Mouse (Mus musculus) brown adipose tissue, adult 24 weeks (tissue): ENCODE measurements around the gene Gtf3c2. TPM values are rescaled to one million over a fixed set of nuclear protein-coding genes. Genes with fewer than 3 reads are reported as not detected.
A peak's percentile ranks its signal among the peaks of the same experiment; 100 is the strongest.
"Not testable (repeated sequence)": the region's sequence is repeated elsewhere in the genome, so short reads cannot be mapped to it uniquely, and the experiment has no call there.

Experiments
- H3K27ac ChIP-seq: fragments of 200-500 bp; replicated peaks from 2 replicates; pipeline ENCODE4 v1.5.1; 2012; ENCODE audit warnings: low read depth, mild to moderate bottlenecking, low read length
- H3K4me1 ChIP-seq: fragments of 200-500 bp; 2 replicates; pipeline ENCODE4 v1.6.1; 2012; ENCODE audit warnings: low read length, mixed read lengths; ENCODE audit not compliant: control insufficient read depth, insufficient read depth, insufficient read length
- H3K4me3 ChIP-seq: fragments of 200-500 bp; 2 replicates; pipeline ENCODE4 v1.5.1; 2012; ENCODE audit warnings: low read depth, mild to moderate bottlenecking, low read length, moderate library complexity; ENCODE audit not compliant: insufficient read depth
- polyA plus RNA-seq: library from polyadenylated mRNA; stranded (reverse); fragments of >200 nt; gene quantifications from 2 replicates; pipeline ENCODE4 v1.2.4, GENCODE M21; 2012; ENCODE audit not compliant: missing spikeins, insufficient read depth, insufficient read length

Gtf3c2 gene
- polyA plus RNA-seq: 18.3 and 18.4 TPM in 2 replicates

DNA sequence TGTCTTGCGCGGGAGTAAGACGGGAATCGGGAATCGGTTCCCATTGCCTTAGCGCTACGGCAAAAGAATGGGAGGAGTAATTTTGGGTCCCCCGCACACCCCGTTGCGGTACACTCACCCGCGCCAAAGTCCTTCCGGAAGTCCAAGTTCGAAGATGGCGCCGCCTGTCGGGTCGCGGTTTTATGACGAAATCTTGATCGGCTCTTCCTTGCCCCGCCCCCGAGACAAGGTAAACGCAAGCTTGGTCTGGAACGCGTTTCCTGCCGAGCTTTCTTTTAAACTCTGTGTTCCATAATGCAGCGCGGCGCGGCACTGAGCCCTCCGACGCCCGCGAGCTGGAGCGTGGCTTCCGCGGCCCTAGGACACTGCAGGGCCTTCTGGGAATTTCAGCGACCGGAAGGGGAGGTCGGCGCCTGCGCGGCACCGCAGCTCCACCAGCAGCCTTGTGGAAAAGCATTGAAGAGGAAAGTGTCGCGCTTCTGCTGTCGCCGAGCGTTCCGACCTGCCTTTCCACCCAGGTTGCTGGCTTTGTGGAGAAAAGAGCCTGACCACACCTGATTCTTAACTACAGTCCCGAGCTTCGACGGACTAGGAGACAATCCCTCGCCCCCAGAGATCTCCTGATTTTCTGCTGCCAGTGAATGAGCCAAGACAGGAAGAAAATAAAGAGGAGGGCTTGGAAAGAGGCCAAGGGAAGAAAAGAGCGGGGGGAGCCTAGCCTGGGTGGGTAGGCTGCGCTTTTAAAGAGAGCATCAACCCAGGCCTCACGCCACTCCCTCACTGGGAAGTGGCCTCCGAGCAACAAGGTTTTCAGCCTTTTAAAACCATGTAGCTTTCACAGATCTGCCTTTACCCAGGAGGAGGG is at the start of gene Gtf3c2, which contains the start of gene Gm29609:
Gene Gtf3c2 (minus strand): TSS at position 379 of the 865 bp plus-strand sequence.
Gene Gm29609 (minus strand): TSS at position 146 of the 865 bp plus-strand sequence.
- Histone ChIP-seq H3K4me1 (no peaks in the 10 kb centered on the region), H3K27ac (peak within 1 kb of the TSS; percentile 95), H3K4me3 (peak within 1 kb of the TSS; percentile 81)

DNA sequence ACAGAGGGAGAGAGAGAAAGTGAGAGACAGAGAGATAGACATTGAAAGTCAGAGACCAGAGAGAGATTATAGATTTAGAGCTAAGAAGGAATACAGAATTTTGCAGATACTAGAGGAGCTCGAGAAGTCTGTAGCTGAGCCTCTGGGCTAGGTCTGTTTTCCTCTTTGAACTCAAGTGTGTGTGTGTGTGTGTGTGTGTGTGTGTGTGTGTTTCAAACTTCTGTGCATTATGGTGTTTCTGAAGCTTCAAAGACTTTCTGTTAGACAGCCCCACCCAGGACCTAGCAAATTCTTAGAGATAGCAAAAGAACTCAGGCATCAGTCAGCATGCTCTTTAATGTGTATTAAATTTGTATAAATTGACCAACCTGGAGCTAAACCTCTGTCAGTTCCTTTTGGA is 46.7 kb upstream of the Gtf3c2 start:
- Histone ChIP-seq H3K4me3 (no peak overlapping the region), H3K4me1 (no peaks in the 10 kb centered on the region), H3K27ac (no peak overlapping the region)

DNA sequence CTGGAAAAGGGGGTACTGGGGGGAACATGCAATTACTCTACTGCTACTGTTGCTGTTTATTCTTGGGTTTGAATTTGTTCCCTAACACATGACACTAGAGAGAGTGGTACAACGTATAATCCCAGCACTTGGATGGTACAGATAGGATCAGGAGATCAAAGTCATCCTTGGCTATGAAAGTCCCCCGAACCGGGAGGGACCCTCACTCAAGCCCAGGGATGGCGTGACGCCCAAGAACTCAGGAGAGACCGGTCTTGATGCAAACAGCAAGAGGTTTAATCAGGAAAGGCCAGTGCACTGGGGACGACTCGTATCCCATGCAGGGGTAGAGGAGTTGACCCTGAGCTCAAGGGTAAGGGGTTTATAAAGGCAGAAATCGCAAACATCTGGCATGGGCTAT is 42.8 kb upstream of the Gtf3c2 start:
- H3K4me3 ChIP-seq: no peak overlapping the region
- no peak overlapping the region for H3K27ac ChIP-seq
- H3K4me1 ChIP-seq: no peaks in the 10 kb centered on the region

DNA sequence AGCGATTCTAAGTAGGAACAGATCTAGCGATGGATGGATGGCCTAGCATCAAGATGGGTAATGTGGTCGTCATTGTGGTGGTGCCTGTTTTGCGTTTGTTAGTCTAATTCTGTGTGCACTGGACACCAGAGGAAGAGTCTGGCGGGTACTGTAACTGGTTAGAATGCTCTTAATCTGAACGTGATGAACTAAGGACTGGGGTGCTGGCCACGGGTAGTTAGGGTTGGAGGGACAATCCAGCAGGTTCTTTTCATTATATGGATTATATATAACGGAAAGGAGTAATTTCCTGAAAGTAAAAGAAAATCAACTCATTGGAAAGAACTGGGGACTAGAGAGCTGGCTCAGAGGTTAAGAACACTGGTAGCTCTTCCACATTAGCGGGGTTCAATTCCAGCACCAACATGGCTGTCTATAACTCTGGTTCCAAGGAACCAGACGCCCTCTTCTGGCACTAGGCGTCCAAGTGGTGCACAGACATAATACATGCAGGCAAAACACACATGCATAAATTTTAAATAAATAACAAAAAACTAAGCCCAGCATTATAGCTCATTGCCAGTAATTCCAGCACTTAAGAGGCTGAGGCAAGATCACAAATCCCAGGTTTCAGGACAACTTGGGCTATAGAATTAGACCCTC is 41.5 kb upstream of the Gtf3c2 start:
- H3K27ac ChIP-seq: peak overlapping the region; percentile 72
- H3K4me1 ChIP-seq: no peaks in the 10 kb centered on the region
- peak overlapping the region; percentile 78 for H3K4me3 ChIP-seq

DNA sequence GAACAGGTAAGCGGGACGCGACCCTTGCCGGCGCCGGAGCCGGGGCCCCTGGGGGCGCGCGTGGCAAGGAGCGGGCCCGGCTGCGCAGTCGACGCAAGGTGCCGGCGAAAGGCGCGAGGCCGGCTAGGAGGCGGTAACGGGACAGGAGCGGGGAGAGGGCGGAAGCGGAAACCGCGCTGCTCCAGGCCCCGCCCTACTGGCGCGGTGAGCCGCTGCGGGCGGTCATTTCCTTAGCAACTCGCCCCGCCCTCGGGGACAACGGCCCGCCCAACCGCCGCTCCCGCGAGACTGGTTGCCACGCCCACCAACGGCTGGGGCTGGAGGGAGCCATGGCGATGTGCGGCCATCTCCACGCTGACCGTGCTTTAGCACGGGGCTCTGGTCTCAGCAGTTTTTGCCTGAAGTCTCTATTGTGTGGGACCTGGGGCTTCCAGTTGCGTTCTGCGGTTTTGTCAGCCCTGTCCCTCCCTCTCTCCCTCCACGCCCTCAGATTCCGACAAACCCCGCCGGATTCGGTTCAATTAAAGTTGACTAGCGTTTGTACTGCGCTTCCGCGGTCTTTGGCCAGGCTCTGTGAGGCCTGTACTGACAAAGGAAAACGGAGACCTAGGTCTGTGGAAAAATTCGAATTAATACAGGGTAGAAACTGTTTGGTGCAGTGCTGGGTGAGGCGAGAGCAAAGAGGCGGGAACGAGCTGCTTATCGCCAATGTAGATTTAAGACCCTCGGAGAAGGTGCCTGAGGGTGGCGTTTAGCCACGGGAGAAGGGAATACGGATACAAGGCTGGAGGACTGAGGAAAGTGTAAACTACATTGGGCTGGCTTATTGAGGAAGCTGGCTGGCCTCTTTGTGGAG is 40.7 kb upstream of the Gtf3c2 start, which contains the start of gene Ppm1g:
Gene Ppm1g (minus strand): TSS at position 240 of the 856 bp plus-strand sequence.
- no peaks in the 10 kb centered on the region for H3K4me1 ChIP-seq
- H3K27ac ChIP-seq: peak within 1 kb of the TSS; percentile 72
- H3K4me3 ChIP-seq: peak within 1 kb of the TSS; percentile 93

DNA sequence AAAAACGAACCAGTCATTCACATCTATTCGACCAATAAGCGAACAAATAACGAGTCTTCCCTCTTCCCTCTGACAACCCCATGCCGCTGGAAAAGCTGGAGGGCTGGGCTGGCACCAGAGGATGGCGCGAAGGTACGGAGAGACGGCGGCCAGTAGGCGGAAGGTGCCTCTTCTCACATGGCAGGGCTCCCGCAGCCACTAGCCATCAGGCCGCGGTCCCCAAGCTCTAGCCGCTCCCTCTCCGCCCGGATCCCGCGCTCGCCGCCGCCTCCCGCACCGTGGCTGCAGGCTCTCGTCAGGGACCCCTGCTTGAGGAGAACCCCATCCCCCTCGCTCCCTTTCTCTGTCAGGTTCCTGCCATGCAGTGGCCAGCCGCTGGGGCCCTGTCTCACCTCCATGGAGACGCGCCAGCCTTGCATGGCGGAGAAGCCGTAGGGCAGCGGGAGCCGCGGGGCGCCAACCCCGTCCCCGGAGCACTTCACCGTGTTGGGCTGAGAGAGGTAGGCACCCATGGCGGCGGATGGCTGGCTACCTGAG is 40.0 kb upstream of the Gtf3c2 start:
- H3K4me3 ChIP-seq: peak overlapping the region; percentile 93
- H3K27ac ChIP-seq: peak overlapping the region; percentile 64

DNA sequence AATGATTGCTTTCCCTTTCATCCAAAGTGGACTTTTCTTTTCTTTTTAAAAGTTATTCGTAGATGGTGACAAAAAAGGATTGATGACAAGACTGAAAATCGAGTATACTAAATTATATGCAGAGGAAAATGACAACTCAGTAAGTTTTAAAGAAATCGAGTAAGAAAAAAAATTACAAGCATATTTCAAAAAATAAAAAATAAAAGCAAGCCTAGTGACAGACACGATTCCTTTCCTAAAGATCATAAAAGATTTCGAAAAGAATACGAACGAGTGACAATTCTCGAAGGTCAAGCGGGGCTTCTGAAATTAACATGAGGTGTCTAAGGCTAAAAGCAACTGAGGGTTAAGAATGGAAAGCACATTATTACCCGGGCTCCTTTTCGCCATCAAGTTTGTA is 39.5 kb upstream of the Gtf3c2 start:
- peak overlapping the region; percentile 93 for H3K4me3 ChIP-seq
- no peaks in the 10 kb centered on the region for H3K4me1 ChIP-seq
- H3K27ac ChIP-seq: peak overlapping the region; percentile 64; the same call in 1 of the 2 replicates

More for the DNA sequence above, 40.0 kb upstream of the Gtf3c2 start:
- no peaks in the 10 kb centered on the region for H3K4me1 ChIP-seq

DNA sequence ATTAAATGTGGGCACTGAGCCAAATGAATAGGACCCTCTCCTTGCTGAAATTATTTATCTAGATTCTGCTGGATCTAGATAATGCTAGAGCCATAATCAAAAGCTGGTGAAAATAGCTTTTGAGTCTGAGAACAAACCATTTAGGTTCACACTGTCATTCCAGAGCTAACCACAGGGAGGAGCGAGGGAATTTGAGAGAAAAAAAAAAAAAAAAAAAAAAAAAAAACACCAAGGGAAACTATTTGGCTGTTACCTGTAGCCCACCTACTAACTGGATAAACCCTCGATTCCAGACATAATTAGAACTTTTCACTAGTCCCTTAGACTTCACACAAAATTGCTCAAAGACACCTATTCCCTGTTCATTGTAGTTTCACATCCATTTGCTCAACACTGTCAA is 39.1 kb upstream of the Gtf3c2 start:
- H3K4me1 ChIP-seq: no peaks in the 10 kb centered on the region
- H3K4me3 ChIP-seq: no peak overlapping the region
- no peak overlapping the region for H3K27ac ChIP-seq

DNA sequence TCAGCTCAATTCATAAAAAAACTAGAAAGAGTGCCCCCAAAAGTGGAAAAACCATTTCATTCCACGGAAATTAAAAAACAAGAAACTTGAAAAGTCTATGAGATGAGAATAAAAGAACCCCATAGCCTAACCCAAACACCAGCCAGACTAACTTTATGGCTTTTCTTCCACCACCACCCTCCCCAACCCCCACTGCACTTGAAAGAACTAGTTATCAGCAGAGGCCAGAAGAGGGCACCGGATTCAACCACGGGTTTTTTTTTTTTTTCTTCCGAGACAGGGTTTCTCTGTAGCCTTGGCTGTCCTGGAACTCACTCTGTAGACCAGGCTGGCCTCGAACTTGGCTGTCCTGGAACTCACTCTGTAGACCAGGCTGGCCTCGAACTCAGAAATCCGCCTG is 38.4 kb upstream of the Gtf3c2 start:
- H3K27ac ChIP-seq: no peak overlapping the region
- no peaks in the 10 kb centered on the region for H3K4me1 ChIP-seq
- H3K4me3 ChIP-seq: no peak overlapping the region

DNA sequence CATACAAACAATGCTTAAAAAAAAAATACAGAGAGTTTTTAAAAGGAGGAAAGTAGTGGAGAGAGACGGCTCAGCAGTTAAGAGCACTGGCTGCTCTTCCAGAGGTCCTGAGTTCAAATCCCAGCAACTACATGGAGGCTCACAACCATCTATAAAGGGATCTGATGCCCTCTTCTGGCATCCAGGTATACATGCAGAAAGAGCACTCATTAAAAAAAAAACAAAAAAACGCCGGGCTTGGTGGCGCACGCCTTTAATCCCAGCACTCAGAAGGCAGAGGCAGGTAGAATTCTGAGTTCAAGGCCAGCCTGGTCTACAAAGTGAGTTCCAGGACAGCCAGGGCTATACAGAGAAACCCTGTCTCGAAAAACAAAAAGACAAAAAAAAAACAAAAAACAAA is 36.6 kb upstream of the Gtf3c2 start:
- H3K4me3 ChIP-seq, H3K4me1 ChIP-seq, H3K27ac ChIP-seq: not testable (repeated sequence)

DNA sequence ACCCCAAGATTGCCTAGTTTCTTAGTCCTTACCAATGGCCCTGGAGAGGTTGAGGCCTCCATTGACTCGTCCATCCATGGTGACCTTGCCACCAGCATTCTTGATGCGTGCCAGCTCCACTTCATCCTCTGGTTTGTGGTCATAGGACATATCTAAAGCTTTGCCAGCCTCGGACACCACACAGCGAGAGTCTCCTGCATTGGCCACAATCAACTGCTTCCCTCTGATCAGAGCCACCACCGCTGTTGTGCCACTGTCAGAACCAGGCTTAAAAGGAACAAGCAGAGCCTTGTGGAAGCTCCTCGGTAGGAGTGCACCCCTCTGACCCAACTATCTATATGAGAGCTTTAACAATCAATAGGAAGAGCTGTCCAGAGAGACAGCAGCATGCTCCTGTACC is 24.5 kb upstream of the Gtf3c2 start:
- Histone ChIP-seq H3K4me3 (no peak overlapping the region), H3K4me1 (no peaks in the 10 kb centered on the region; the same call in 1 of the 2 replicates)

DNA sequence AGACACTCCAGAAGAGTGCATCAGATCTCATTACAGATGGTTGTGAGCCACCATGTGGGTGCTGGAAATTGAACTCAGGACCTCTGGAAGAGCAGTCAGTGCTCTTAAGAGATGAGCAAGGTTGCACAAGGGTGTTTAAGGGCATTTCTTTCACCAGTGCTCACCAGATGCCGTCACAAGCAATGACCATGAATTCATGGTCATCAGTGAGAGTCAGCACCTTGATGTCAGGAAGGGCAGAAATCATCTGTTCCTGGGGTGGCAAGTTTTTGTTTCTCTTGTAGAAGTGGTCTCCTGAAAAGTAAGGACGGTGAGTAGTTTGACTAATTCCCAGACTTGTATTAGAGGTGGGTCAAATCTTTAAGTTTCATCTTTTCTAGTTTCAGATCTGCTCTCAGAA is 23.9 kb upstream of the Gtf3c2 start:
- Histone ChIP-seq H3K27ac (no peak overlapping the region), H3K4me3 (no peak overlapping the region), H3K4me1 (no peaks in the 10 kb centered on the region; the same call in 1 of the 2 replicates)

More for the DNA sequence above, 24.5 kb upstream of the Gtf3c2 start:
- H3K27ac ChIP-seq: no peak overlapping the region

DNA sequence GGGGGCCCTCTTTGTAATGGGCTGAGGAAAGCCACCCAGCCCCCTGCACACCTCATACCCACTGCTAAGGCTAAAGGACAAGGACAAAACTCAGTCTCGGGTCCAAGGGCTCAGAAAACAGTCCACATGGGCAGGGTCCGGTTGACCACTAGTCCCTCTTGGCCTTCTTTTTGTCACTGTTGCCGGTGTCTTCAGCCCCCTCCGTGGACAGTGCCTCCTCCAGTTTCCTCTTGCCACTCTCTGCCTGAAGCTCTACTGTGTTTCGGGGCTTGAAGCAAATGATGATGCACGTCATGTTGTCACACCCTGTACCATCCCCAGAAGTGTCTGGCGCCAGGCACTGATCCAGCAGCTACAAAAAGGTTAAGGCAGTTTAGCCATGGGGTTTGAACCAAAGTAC is 23.0 kb upstream of the Gtf3c2 start:
- Histone ChIP-seq H3K27ac (no peak overlapping the region), H3K4me3 (peak overlapping the region; percentile 69), H3K4me1 (no peaks in the 10 kb centered on the region; the same call in 1 of the 2 replicates)

DNA sequence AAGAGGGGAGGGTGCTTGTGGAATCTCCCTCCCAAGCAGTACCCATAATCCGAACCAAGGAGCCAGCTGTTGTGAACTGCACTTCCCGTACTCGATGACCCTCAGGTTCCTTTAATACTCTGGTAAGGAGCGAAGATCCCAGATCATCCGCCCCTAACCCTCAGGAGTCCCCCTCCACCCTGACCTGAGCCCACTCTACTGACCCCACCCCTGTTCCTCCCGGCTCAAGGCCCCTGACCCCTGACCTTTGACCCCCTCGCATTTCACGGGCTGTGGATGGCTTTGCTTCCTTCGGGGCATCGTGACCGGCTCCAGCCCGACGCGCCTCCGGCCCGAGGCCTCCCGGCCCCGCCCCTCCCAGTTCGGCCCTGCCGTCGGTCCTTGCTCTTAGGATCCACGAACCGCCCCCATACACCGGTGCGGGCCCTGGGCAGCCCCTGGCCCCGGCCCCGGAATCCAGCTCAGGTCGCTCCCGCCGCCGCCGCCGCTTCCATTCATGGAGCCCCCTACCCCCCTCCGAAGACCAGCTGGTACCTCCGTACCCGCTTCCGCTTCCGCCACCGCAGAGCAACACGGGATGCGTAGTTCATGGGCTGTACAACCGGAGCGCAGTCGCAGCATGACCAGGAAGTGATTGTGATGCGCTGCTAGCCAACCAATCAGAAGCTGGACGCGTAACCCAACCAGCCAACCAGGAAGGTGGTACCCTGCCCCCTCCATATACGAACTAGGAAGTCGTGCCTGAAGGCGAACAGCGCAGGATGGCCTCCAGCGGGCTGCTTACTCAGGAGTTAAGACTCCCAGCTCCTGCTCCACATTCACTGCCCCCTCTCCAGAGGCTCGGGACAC is 22.0 kb upstream of the Gtf3c2 start, which contains the start of gene Zfp513:
Gene Zfp513 (minus strand): TSS at position 562 of the 849 bp plus-strand sequence.
- Histone ChIP-seq H3K4me3 (peak within 1 kb of the TSS; percentile 69), H3K4me1 (no peaks in the 10 kb centered on the region; the same call in 1 of the 2 replicates), H3K27ac (peak within 1 kb of the TSS; percentile 85)
